Mouse (Mus musculus) ES-E14 (cell line): ENCODE data around the gene Hacd2. TPM values are rescaled to one million over a fixed set of nuclear protein-coding genes. Genes with fewer than 3 reads are reported as not detected.

Experiments used
- DNase-seq: peaks from one replicate; pipeline ENCODE4 v3.0.0-alpha.2; 2013; ENCODE audit warnings: low read depth, low spot score
- H3K27ac ChIP-seq: 2 replicates; pipeline ENCODE4 v1.5.1; 2012; ENCODE audit warnings: low read depth, mild to moderate bottlenecking, low read length, moderate library complexity, mixed read lengths; ENCODE audit not compliant: poor library complexity, insufficient read depth, severe bottlenecking
- H3K36me3 ChIP-seq: 2 replicates; pipeline ENCODE4 v1.6.1; 2012; ENCODE audit warnings: mild to moderate bottlenecking, low read length, moderate library complexity, mixed read lengths; ENCODE audit not compliant: control insufficient read depth, poor library complexity, insufficient read depth, severe bottlenecking
- H3K4me1 ChIP-seq, 2 experiments: fragments of 150-350 bp in 1 of 2; sonication (generic) in 1 of 2; 2 replicates each; pipeline ENCODE4 v1.6.1; 2012; ENCODE audit warnings: low read length in 2 of 2, mild to moderate bottlenecking in 1 of 2, mixed read lengths in 1 of 2; ENCODE audit not compliant: control insufficient read depth in 2 of 2, insufficient read depth in 2 of 2, poor library complexity in 1 of 2
- H3K4me3 ChIP-seq, 2 experiments: fragments of 150-350 bp in 1 of 2; sonication (generic) in 1 of 2; 2 replicates each; pipeline ENCODE4 v1.5.1; 2012; ENCODE audit warnings: low read length in 2 of 2, low read depth in 1 of 2, mild to moderate bottlenecking in 1 of 2, mixed read lengths in 1 of 2; ENCODE audit not compliant: insufficient read depth in 1 of 2, poor library complexity in 1 of 2, severe bottlenecking in 1 of 2
- H3K9ac ChIP-seq: 2 replicates; pipeline ENCODE4 v1.6.1; 2012; ENCODE audit warnings: low read depth, mild to moderate bottlenecking, low read length, mixed read lengths; ENCODE audit not compliant: poor library complexity, insufficient read depth, severe bottlenecking
- H3K9me3 ChIP-seq: fragments of 150-350 bp; sonication (generic); 2 replicates; pipeline ENCODE4 v1.6.1; 2012; ENCODE audit warnings: low read depth, mild to moderate bottlenecking, low read length; ENCODE audit not compliant: control insufficient read depth, insufficient read depth
- CHD2 ChIP-seq: IDR thresholded peaks from 2 replicates; pipeline ENCODE4 v1.6.1; 2014; ENCODE audit warnings: mild to moderate bottlenecking, low read depth, low read length, inconsistent platforms
- HCFC1 ChIP-seq: IDR thresholded peaks from 2 replicates; pipeline ENCODE4 v1.6.1; 2012; ENCODE audit warnings: low read length, inconsistent platforms, borderline replicate concordance; ENCODE audit not compliant: insufficient read depth
- MAFK ChIP-seq: IDR thresholded peaks from 2 replicates; pipeline ENCODE4 v1.6.1; 2014; ENCODE audit warnings: mild to moderate bottlenecking, low read depth, low read length, inconsistent platforms; ENCODE audit not compliant: insufficient read depth
- ZC3H11A ChIP-seq: IDR thresholded peaks from 2 replicates; pipeline ENCODE4 v1.6.1; 2012; ENCODE audit warnings: low read depth, mild to moderate bottlenecking, inconsistent platforms, low read length, borderline replicate concordance
- ZNF384 ChIP-seq: IDR thresholded peaks from 2 replicates; pipeline ENCODE4 v1.6.1; 2012; ENCODE audit warnings: low read depth, low read length, inconsistent platforms
- in situ Hi-C, 2 experiments: fragments of 600-800 bp; cut with MboI; formaldehyde crosslinking; loops; one replicate each; pipeline ENCODE4 v1.15.1; 2025; ENCODE audit warnings: low sequenced_read_pairs in 2 of 2, inconsistent platforms in 1 of 2; ENCODE audit not compliant: unreplicated experiment in 2 of 2
- total RNA-seq: library from RNA; depleted of rRNA; stranded (reverse); fragments of 300-350 nt; gene quantifications from 2 replicates; pipeline ENCODE4 v1.2.3, GENCODE M21; 2012; rRNA removed

Gene Hacd2
- total RNA-seq, 1 experiment, result 98.8 TPM

DNA sequence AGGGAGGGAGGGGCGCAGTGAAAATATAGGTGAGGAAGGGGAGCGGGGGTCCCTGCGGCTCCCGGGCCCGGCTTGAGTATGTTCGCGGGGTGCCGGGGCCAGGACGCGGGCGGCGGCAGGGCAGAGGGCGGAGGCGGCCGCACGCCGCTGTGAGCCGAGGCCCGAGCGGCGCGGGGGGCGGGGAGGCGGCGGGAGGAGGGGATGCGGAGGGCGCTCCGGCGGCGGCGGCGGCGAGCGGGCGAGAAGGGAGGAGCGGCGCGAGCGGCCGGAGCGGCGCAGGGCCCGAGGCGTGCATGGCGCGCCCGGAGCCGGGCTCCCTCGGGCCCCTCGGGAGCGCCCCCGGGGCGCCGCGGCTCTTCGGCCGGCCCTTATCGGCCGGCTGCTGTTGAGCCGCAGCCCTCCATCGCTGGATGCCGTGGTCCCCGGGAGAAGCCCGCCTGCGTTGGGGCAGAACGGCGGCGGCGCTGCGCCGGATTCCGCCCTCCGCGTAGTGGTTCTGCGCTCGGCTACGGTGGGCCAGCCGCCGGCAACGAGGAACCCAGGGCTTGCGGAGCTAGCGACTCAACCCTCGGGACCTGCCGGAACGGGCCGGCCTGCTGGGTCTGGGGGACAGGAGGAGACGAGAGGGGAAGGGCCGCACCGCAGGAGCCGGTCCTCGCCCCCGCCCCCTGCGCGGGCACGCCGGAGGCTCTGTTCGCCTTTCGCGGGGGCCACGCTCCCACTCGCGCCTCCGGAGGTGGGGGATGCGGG is 132.6 kb downstream of the Hacd2 start, which contains the start of gene Adcy5:
Gene Adcy5, plus strand, starts transcription at position 237 of the 750 bp plus-strand sequence.
- Histone ChIP-seq H3K9me3 (no peaks in the 10 kb centered on the region), H3K9ac (peak within 1 kb of the TSS; percentile 70), H3K36me3 (no peaks in the 10 kb centered on the region), H3K4me3 (peak within 1 kb of the TSS; percentile 75 to 80), H3K27ac (no peak within 1 kb of the TSS), H3K4me1 (peaks cover 0 to 5% of the 10 kb centered on the region in 2 experiments; a peak in 1 of 4 replicates)
- in situ Hi-C loops, result no loop called here
- no peak for DNase-seq
- TF ChIP-seq HCFC1, result no peak
- TF ChIP-seq CHD2, result no peak
- TF ChIP-seq ZC3H11A, result no peak
- TF ChIP-seq MAFK, result no peak
- no peak for TF ChIP-seq ZNF384

DNA sequence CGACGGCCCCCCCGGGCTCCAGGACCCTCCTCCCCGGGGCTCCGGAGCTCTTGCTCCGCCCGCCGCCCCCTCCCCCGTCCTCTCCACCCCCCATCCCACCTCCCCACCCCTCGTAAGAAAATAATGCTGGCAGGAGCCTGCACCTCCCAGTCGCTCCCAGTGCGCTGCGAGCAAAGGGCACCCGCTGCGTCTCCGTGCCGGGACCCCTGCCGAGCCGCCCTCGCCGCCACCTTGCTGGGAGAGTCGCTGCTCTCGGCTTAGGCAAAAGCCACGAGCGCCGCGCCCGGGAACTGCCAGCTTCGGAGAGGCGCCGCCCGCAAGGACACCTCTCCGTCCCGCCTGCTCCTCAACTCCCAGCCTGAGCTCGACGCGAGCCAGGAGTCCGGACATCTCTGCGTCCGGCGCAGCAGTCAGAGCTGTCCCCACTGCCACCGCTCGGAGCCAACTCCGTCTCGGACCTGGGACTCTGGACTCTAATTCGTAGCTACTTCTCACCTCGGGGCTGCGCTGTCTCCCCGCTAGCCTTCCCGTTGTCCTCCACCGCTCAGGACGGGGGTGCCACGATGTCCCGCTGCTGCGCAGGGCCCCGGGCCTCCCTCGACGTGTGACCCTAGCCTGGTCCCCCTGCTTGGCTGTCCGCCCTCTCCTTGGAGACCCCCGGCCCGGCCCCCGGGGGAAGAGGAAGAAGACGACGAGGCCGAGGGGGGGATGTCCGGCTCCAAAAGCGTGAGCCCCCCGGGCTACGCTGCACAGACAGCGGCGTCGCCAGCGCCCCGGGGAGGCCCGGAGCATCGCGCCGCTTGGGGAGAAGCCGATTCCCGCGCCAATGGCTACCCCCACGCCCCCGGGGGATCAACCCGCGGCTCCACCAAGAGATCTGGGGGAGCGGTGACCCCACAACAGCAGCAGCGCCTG is 133.4 kb downstream of the Hacd2 start:
- Histone ChIP-seq H3K9me3 (no peaks in the 10 kb centered on the region), H3K4me1 (peaks cover 0 to 6% of the 10 kb centered on the region in 2 experiments; a peak in 1 of 4 replicates), H3K36me3 (no peaks in the 10 kb centered on the region), H3K27ac (no peak overlapping the region), H3K4me3 (peak overlapping the region; percentile 75 to 80), H3K9ac (no peak overlapping the region; the same call in 1 of the 2 replicates)
- in situ Hi-C loops, result no loop called here
- no peak for TF ChIP-seq ZC3H11A
- no peak for TF ChIP-seq CHD2
- no peak for TF ChIP-seq MAFK
- no peak for TF ChIP-seq HCFC1
- no peak for TF ChIP-seq ZNF384
- no peak for DNase-seq

DNA sequence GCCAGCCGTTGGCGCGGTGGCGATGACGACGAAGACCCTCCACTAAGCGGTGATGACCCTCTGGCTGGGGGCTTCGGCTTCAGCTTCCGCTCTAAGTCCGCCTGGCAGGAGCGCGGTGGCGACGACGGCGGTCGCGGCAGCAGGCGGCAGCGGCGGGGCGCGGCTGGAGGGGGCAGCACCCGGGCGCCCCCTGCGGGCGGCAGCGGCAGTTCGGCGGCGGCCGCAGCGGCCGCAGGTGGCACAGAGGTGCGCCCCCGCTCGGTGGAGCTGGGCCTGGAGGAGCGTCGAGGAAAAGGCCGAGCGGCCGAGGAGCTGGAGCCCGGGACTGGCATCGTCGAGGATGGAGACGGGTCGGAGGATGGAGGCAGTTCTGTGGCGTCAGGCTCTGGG is 134.1 kb downstream of the Hacd2 start:
- Histone ChIP-seq H3K4me3 (peak overlapping the region; percentile 58 to 80; a peak in 3 of 4 replicates), H3K36me3 (no peaks in the 10 kb centered on the region), H3K4me1 (peaks cover 0 to 6% of the 10 kb centered on the region in 2 experiments; a peak in 1 of 4 replicates), H3K9ac (no peak overlapping the region), H3K27ac (no peak overlapping the region), H3K9me3 (no peaks in the 10 kb centered on the region)
- in situ Hi-C loops, result no loop called here
- TF ChIP-seq MAFK (no peak), CHD2 (no peak), ZC3H11A (no peak)
- DNase-seq, result no peak

DNA sequence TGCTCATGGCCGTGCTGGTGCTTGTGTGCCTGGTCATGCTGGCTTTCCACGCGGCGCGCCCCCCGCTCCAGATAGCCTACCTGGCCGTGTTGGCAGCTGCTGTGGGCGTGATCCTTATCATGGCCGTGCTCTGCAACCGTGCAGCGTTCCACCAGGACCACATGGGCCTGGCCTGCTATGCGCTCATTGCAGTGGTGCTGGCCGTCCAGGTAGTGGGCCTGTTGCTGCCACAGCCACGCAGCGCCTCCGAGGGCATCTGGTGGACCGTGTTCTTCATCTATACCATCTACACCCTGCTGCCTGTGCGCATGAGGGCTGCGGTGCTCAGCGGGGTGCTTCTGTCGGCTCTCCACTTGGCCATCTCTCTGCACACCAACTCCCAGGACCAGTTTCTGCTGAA is 134.6 kb downstream of the Hacd2 start:
- in situ Hi-C loops, result no loop called here
- no peaks in the 10 kb centered on the region for H3K36me3 ChIP-seq
- peak overlapping the region; percentile 28 to 80; a peak in 2 of 4 replicates for H3K4me3 ChIP-seq
- no peak overlapping the region for H3K27ac ChIP-seq
- TF ChIP-seq ZNF384 (no peak), ZC3H11A (no peak), CHD2 (no peak), HCFC1 (no peak), MAFK (no peak)
- H3K9me3 ChIP-seq, result no peaks in the 10 kb centered on the region
- no peak overlapping the region for H3K9ac ChIP-seq
- DNase-seq, result no peak
- H3K4me1 ChIP-seq, result peaks cover 0 to 6% of the 10 kb centered on the region in 2 experiments; a peak in 1 of 4 replicates

Other genes with a start within 250 kb of the Hacd2 start
- gene Adcy5, start 132.4 kb downstream of the Hacd2 start, total RNA-seq, result 0.85 and 1.3 TPM in 2 replicates